10 mouse cellular contexts compared by ENCODE assay signal in genomic region chr1:151338941-151339340, GRCm38 (mm10). TPM values are rescaled to one million over a fixed set of nuclear protein-coding genes. Genes with fewer than 3 reads are reported as not detected.
DNase-seq lines count a peak whose midpoint lies in the region; ATAC-seq lines count a peak whose summit lies in the region.
"Had no signal": no experiment of that assay in that cellular context is flagged by ENCODE, and none has a peak within 500 bp of the region (broad histone marks: within the 10 kb centered on the region; RNA-seq: fewer than 3 reads in every experiment).

No protein-coding gene starts in this region.

- H3K9me3 ChIP-seq in neural tube, embryonic 11.5 days (ENCODE audit: control insufficient read depth, low read length) = no peaks in the 10 kb centered on the region
- no peaks in the 10 kb centered on the region for H3K9me3 ChIP-seq in heart, embryonic 10.5 days
- H3K9me3 ChIP-seq: forebrain, embryonic 12.5 days; megakaryocyte, embryonic 14.5 days had no signal

- no peak overlapping the region for H3K27ac ChIP-seq in neural tube, embryonic 11.5 days (ENCODE audit: low read depth, low read length)
- peak overlapping the region; percentile 74 for H3K27ac ChIP-seq in heart, embryonic 10.5 days
- H3K27ac ChIP-seq: forebrain, embryonic 12.5 days had no signal

- ATAC-seq in neural tube, embryonic 11.5 days (ENCODE audit: insufficient read depth, low FRiP score, low TSS enrichment) = peak; percentile 11; the same call in 1 of the 2 replicates

- H3K36me3 ChIP-seq in neural tube, embryonic 11.5 days (ENCODE audit: control insufficient read depth, insufficient read depth, low read length) = no peaks in the 10 kb centered on the region
- H3K36me3 ChIP-seq in heart, embryonic 10.5 days = no peaks in the 10 kb centered on the region
- H3K36me3 ChIP-seq: forebrain, embryonic 12.5 days had no signal

- no peak overlapping the region for H3K4me3 ChIP-seq in neural tube, embryonic 11.5 days (ENCODE audit: low read depth, low read length)
- no peak overlapping the region for H3K4me3 ChIP-seq in heart, embryonic 10.5 days
- H3K4me3 ChIP-seq: forebrain, embryonic 12.5 days; megakaryocyte, embryonic 14.5 days had no signal

- 38% methylated on average over 2 of the region's 2 CpGs for WGBS in neural tube, embryonic 11.5 days
- 35% methylated on average over 2 of the region's 2 CpGs for WGBS in heart, embryonic 10.5 days

- peaks cover 11% of the 10 kb centered on the region; the same call in 1 of the 2 replicates for H3K4me1 ChIP-seq in neural tube, embryonic 11.5 days (ENCODE audit: control insufficient read depth, insufficient read depth, low read length)
- peaks cover 53% of the 10 kb centered on the region for H3K4me1 ChIP-seq in heart, embryonic 10.5 days

- no peak for DNase-seq in neural tube, embryonic 11.5 days (ENCODE audit: low spot score)
- no peak for DNase-seq in neural tube, embryonic 10.5 days (ENCODE audit: extremely low spot score, low spot score)
- no peak for DNase-seq in heart, embryonic 10.5 days (ENCODE audit: low spot score)
- peak; percentile 69 for DNase-seq in kidney, postnatal 10 days
- DNase-seq in testis, postnatal 10 days (ENCODE audit: low spot score) = peak; percentile 75
- DNase-seq in layer of hippocampus, postnatal 14 days (ENCODE audit: low spot score in 2 of 2) = no peak
- no peak for DNase-seq in natural killer cell, adult 2 months (ENCODE audit: low spot score in 2 of 2)
- no peak for DNase-seq in urinary bladder, postnatal 14 days (ENCODE audit: low spot score)

- H3K27me3 ChIP-seq in neural tube, embryonic 11.5 days (ENCODE audit: control insufficient read depth, insufficient read depth, low read length) = no peaks in the 10 kb centered on the region
- no peaks in the 10 kb centered on the region for H3K27me3 ChIP-seq in heart, embryonic 10.5 days (ENCODE audit: insufficient read depth, poor library complexity, severe bottlenecking)
- H3K27me3 ChIP-seq: forebrain, embryonic 12.5 days; megakaryocyte, embryonic 14.5 days had no signal

- H3K4me2 ChIP-seq in neural tube, embryonic 11.5 days (ENCODE audit: low read depth) = no peak overlapping the region
- H3K4me2 ChIP-seq: forebrain, embryonic 12.5 days had no signal

- no peak overlapping the region for H3K9ac ChIP-seq in neural tube, embryonic 11.5 days (ENCODE audit: low read length)
- H3K9ac ChIP-seq: forebrain, embryonic 12.5 days had no signal

RNA-seq across cellular contexts. Expression of gene Ivns1abp, which starts 5.3 kb away (rescaled TPM):
- 426 and 444 TPM in 2 replicates for polyA plus RNA-seq in neural tube, embryonic 11.5 days (2014; fragmentation: Nextera tagmentation; extraction: Ambion mirVana)
- 275 and 305 TPM in 2 replicates for polyA plus RNA-seq in heart, embryonic 10.5 days (2016; fragmentation: Nextera tagmentation; extraction: Ambion mirVana)
- total RNA-seq in layer of hippocampus, postnatal 14 days (2021) = 100 to 1,000 TPM in 1 of 2 experiments, 10 to 100 TPM in 1; 98.2 to 101 TPM

Comparison
In these comparisons a context has a peak if more than half of its experiments do, and no peak if none do; other contexts are left out.
1. DNase-seq: peak in kidney, postnatal 10 days (single experiment) and testis, postnatal 10 days (single experiment); none in neural tube, embryonic 11.5 days (single experiment), neural tube, embryonic 10.5 days (single experiment), heart, embryonic 10.5 days (single experiment), layer of hippocampus, postnatal 14 days (0 of 2), natural killer cell, adult 2 months (0 of 2) and urinary bladder, postnatal 14 days (single experiment).